Mouse (Mus musculus) A20 (cell line): ENCODE data around the gene Srcap.
"Not testable (repeated sequence)": the region's sequence is repeated elsewhere in the genome, so short reads cannot be mapped to it uniquely, and the experiment has no call there.

Experiments used
- DNase-seq: peaks from one replicate; pipeline ENCODE4 v3.0.0-alpha.2; 2011; ENCODE audit warnings: low read depth, low spot score

Srcap gene

GRCm38 (mm10) chr7:127489982-127490381 is 21.8 kb upstream of the Srcap start:
- DNase-seq, result no peak

GRCm38 (mm10) chr7:127491846-127492245 is 19.9 kb upstream of the Srcap start:
- DNase-seq, result no peak

GRCm38 (mm10) chr7:127494648-127495047 is 17.1 kb upstream of the Srcap start:
- DNase-seq, result no peak

GRCm38 (mm10) chr7:127497382-127497781 is 14.4 kb upstream of the Srcap start:
- DNase-seq, result no peak

- DNase-seq, result peak; percentile 70
Observed at GRCm38 (mm10) chr7:127498407-127498806, 13.4 kb upstream of the Srcap start.

- no peak for DNase-seq
Observed at GRCm38 (mm10) chr7:127508291-127508690, 3.5 kb upstream of the Srcap start.

- not testable (repeated sequence) for DNase-seq
Observed at GRCm38 (mm10) chr7:127509830-127510229, 2.0 kb upstream of the Srcap start.

GRCm38 (mm10) chr7:127511241-127511640 is 542 bp upstream of the Srcap start:
- DNase-seq, result no peak

GRCm38 (mm10) chr7:127512231-127513015 is 640 bp downstream of the Srcap start:
- peak; percentile 97 for DNase-seq

- no peak for DNase-seq
Observed at GRCm38 (mm10) chr7:127513016-127513390, 1.2 kb downstream of the Srcap start.

GRCm38 (mm10) chr7:127513781-127514180 is 2.0 kb downstream of the Srcap start:
- DNase-seq, result no peak

GRCm38 (mm10) chr7:127515846-127516245 is 4.1 kb downstream of the Srcap start:
- DNase-seq, result no peak

- no peak for DNase-seq
Observed at GRCm38 (mm10) chr7:127516344-127516743, 4.6 kb downstream of the Srcap start.

- no peak for DNase-seq
Observed at GRCm38 (mm10) chr7:127519284-127519683, 7.5 kb downstream of the Srcap start, which contains the start of gene Gm42715. Gene Gm42715 (plus strand): TSS chr7:127519584.

GRCm38 (mm10) chr7:127541671-127542070 is 29.9 kb downstream of the Srcap start:
- no peak for DNase-seq

- no peak for DNase-seq
Observed at GRCm38 (mm10) chr7:127549116-127549835, 37.5 kb downstream of the Srcap start.

- DNase-seq, result no peak
Observed at GRCm38 (mm10) chr7:127551558-127551957, 39.8 kb downstream of the Srcap start.

GRCm38 (mm10) chr7:127560580-127560979 is 48.8 kb downstream of the Srcap start:
- no peak for DNase-seq

GRCm38 (mm10) chr7:127561340-127561858 is 49.6 kb downstream of the Srcap start, which contains the start of gene Tmem265:
Gene Tmem265 (plus strand): TSS chr7:127561390.
- no peak for DNase-seq

GRCm38 (mm10) chr7:127564381-127565150 is 52.8 kb downstream of the Srcap start:
- DNase-seq, result no peak

GRCm38 (mm10) chr7:127572895-127573471 is 61.2 kb downstream of the Srcap start, which contains the start of gene Phkg2:
Gene Phkg2 (plus strand): TSS chr7:127573340.
- peak; percentile 96 for DNase-seq
